Mouse (Mus musculus): ENCODE data around the gene Lpp.

DNA sequence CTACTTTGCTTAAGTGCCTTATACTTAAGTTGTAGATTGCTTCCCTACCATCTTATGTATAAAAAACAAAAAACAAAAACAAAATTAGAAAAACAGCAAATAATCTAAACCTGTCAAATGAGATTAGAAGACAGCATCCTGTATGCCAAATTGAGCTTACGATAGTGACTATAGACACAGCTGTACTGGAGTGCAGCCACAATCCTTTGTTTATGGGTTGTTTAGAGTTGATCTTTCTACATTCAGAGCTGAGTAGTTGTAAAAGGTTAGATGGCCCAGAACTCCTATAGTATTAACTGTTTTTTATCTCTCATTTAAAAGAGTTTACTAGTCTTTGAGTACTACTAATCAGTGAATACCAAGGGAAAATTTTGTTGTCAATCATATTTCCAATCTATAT, 398.1 kb downstream of the Lpp start:
- TF ChIP-seq CTCF (IDR thresholded peaks at IDR 0.05; ENCODE audit: borderline replicate concordance, insufficient read depth, low read depth, low read length) = no peak
- TF ChIP-seq POLR2A (IDR thresholded peaks at IDR 0.05; ENCODE audit: borderline replicate concordance, insufficient read depth, low read length) = no peak

Measured in cerebellum, adult 2 months (tissue).